Mouse (Mus musculus) adrenal gland (tissue): Measurements from ENCODE around the gene Gm10436.
"Not testable (repeated sequence)": the region's sequence is repeated elsewhere in the genome, so short reads cannot be mapped to it uniquely, and the experiment has no call there.

Experiments used
- intact Hi-C: fragments of 180-260 bp; cut with DNase I; formaldehyde crosslinking; loops from one replicate; pipeline ENCODE4 v1.15.1; 2025
- long read RNA-seq, 2 experiments: library from polyadenylated mRNA; unstranded; transcript quantifications; one replicate each; pipeline ENCODE4 v2.0.0; 2020; ENCODE audit warnings: borderline replicate concordance in 1 of 2; ENCODE audit not compliant: insufficient replicate concordance in 1 of 2

Gene Gm10436
- long read RNA-seq, experiment 1, result 0 reads
- long read RNA-seq, experiment 2, result 0 reads

- intact Hi-C loops, result not testable (repeated sequence)
Measured at GRCm38 (mm10) chr12:88182008-88182407, at the start of gene Gm10436. Gene Gm10436, minus strand, starts transcription at chr12:88182108.

DNA sequence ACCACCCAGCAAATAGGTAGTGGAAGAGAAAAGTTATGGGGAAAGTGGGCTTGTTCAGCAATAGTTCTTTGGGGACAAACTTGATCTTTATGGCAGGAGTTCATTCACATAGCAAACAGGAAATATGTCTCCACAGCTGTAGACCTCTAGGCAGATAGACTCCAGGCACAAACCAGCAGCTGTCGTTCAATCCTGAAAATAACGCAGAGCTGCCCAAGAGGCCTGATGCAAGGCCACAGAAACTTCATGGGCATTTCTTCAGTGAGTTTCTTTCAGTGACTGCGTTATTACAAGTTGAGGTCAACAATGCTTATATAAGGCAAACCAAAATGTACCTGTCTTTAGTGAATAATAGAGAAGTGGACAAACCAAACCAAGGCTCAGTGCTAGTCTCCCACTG, 37.5 kb upstream of the Gm10436 start:
- intact Hi-C loops, result no loop called here

DNA sequence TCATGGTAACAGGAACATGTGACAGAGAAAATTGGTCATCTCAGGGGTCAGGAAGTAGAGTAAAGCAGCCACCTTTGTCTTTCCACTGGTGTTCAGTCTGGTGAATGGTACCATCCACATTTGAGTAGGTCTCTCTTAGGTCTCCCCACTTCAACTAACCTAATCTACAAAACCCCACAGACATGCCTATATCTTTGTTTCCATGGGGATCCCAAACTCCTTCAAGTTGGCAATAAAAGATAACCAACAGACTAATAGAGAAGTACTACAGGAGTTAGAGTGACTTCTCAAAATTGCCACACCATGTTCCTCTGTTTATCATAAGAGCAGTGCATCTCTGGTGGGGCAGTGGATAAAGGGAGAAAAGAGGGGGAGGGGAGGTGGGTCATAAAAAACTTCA, 36.2 kb upstream of the Gm10436 start:
- intact Hi-C loops, result not testable (repeated sequence)

GRCm38 (mm10) chr12:88214641-88215040, 32.7 kb upstream of the Gm10436 start:
- intact Hi-C loops, result no loop called here

GRCm38 (mm10) chr12:88211458-88211857, 29.6 kb upstream of the Gm10436 start:
- intact Hi-C loops, result not testable (repeated sequence)

GRCm38 (mm10) chr12:88202856-88203255, 20.9 kb upstream of the Gm10436 start:
- intact Hi-C loops, result loop anchor here (10.0 kb wide), 1 partner anchor 628 kb away; no protein-coding TSS in a partner anchor
